Mouse (Mus musculus): ENCODE results near the gene S100a3. TPM values are rescaled to one million over a fixed set of nuclear protein-coding genes. Genes with fewer than 3 reads are reported as not detected.

S100a3 gene
- polyA plus RNA-seq, 1 experiment from 2014 or later, result 0.31 TPM

DNA sequence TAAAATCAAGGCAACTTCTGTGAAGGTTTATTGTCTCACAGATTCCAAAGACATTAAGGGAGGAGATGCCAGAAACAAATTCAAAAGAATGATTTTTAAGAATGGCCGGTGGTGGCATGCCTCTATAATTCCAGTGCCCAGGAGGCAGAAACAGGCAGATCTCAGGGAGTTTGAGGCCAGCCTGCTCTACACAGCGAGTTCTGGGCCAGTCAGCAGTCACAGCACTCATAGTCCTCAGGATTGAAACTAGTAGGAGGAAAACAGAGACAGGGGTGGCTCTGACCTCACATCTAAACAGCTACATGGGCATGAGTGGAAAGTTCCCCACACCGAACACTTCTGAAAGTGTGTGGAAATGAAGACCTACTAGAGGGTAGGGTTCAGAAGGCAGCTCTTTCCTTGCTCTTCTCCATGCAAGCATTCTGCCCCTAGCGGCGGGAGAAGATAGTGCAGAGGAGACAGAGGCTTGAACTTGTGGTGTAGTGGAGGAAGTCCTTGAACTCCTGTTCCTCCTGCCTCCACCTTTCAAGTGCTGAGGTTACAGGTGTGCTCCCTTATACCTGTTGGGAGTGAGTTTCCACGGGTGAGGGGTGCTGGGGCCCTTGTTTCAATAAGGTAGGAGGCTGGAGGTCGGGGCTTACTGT lies 79.3 kb downstream of the S100a3 start:
- no peaks in the 10 kb centered on the region for H3K36me3 ChIP-seq (ENCODE audit: control insufficient read depth, insufficient read depth, low read length)
- H3K4me3 ChIP-seq (ENCODE audit: low read depth, low read length), result no peak overlapping the region

DNA sequence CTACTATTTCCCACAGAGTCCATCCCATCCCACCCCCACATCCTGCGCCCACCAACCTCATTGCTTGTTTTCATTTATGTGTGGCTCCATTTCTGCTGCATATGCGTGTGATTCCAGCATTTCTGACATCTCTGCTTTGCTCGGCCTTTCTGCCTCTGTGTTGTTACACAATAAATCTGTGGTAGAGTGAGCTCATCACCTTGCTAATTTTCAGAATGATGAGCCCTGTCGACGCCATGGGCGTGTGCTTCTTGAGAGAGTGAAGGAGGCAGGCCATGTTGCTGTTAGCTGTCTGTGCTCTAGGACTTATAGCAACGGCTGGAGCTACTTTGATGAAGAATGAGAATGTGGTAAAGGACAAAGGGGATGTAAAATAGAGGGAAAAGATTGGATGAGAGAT lies 80.6 kb downstream of the S100a3 start:
- H3K9ac ChIP-seq (replicated peaks; ENCODE audit: low read depth, low read length), result no peak overlapping the region
- no peaks in the 10 kb centered on the region for H3K4me1 ChIP-seq (ENCODE audit: control insufficient read depth, insufficient read depth, low read length)
- no peaks in the 10 kb centered on the region for H3K9me3 ChIP-seq (ENCODE audit: control insufficient read depth, low read length)
- 82% methylated on average over 7 of the region's 7 CpGs for WGBS
- no peak for ATAC-seq (ENCODE audit: low read depth)
- no peaks in the 10 kb centered on the region for H3K36me3 ChIP-seq (ENCODE audit: control insufficient read depth, insufficient read depth, low read length)
- H3K4me2 ChIP-seq (ENCODE audit: low read depth, low read length), result no peak overlapping the region
- no peak overlapping the region for H3K27ac ChIP-seq (ENCODE audit: low read depth, low read length)
- H3K4me3 ChIP-seq (ENCODE audit: low read depth, low read length), result no peak overlapping the region
- no peaks in the 10 kb centered on the region for H3K27me3 ChIP-seq (ENCODE audit: control insufficient read depth, insufficient read depth, low read length)

More for the DNA sequence above, 79.3 kb downstream of the S100a3 start:
- no peaks in the 10 kb centered on the region for H3K9me3 ChIP-seq (ENCODE audit: control insufficient read depth, low read length)
- ATAC-seq (ENCODE audit: low read depth), result no peak
- H3K27me3 ChIP-seq (ENCODE audit: control insufficient read depth, insufficient read depth, low read length), result no peaks in the 10 kb centered on the region
- H3K27ac ChIP-seq (ENCODE audit: low read depth, low read length), result no peak overlapping the region
- H3K4me1 ChIP-seq (ENCODE audit: control insufficient read depth, insufficient read depth, low read length), result no peaks in the 10 kb centered on the region
- H3K4me2 ChIP-seq (ENCODE audit: low read depth, low read length), result no peak overlapping the region
- WGBS, result 55% methylated on average over 7 of the region's 7 CpGs
- H3K9ac ChIP-seq (replicated peaks; ENCODE audit: low read depth, low read length), result no peak overlapping the region

DNA sequence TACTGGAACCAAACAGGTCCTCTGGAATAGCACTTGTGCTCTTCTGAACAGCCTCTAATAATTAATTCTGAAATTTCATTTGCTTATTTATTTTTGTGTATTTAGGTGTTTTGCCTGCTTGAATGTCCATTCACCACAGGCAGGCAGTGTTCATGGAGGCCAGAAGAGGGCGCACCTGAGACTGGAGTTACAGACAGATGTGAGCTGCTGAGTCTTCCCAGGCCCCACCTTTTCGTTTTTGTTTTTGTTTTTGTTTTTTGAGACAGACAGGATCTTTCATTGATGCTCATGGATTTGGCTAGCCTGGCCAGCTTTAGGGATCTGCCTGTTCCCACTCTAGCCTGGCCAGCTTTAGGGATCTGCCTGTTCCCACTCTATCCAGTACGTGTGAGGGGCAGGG lies 83.8 kb downstream of the S100a3 start:
- H3K9ac ChIP-seq (replicated peaks; ENCODE audit: low read depth, low read length), result no peak overlapping the region
- H3K4me2 ChIP-seq (ENCODE audit: low read depth, low read length), result no peak overlapping the region
- no peak overlapping the region for H3K27ac ChIP-seq (ENCODE audit: low read depth, low read length)
- H3K4me3 ChIP-seq (ENCODE audit: low read depth, low read length), result no peak overlapping the region
- H3K4me1 ChIP-seq (ENCODE audit: control insufficient read depth, insufficient read depth, low read length), result no peaks in the 10 kb centered on the region
- no peak for ATAC-seq (ENCODE audit: low read depth)
- WGBS, result 48% methylated on average over 3 of the region's 3 CpGs
- H3K9me3 ChIP-seq (ENCODE audit: control insufficient read depth, low read length), result no peaks in the 10 kb centered on the region
- H3K36me3 ChIP-seq (ENCODE audit: control insufficient read depth, insufficient read depth, low read length), result no peaks in the 10 kb centered on the region
- no peaks in the 10 kb centered on the region for H3K27me3 ChIP-seq (ENCODE audit: control insufficient read depth, insufficient read depth, low read length)

DNA sequence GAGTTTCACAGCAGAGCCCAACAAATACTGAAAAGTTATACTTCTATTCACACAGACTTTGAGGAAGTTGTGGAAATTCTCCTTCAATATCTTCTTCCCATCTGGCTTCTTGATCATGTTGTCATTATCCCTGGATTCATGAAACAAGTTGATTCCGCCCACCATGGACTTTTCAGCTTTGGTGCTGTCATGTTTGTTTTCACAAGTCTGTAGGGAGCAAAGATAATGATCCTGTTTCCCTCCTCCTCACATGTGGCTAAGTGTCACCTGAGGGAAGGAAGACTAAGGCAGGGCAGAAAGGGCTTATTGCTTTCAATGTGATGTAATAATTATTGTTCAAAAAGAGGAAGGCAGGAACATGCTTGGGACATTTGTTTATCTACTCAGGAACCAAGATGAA lies 86.9 kb downstream of the S100a3 start:
- no peak overlapping the region for H3K4me3 ChIP-seq (ENCODE audit: low read depth, low read length)
- no peak overlapping the region for H3K9ac ChIP-seq (replicated peaks; ENCODE audit: low read depth, low read length)
- H3K36me3 ChIP-seq (ENCODE audit: control insufficient read depth, insufficient read depth, low read length), result no peaks in the 10 kb centered on the region
- 90% methylated on average over 1 of the region's 1 CpGs for WGBS
- no peak overlapping the region for H3K4me2 ChIP-seq (ENCODE audit: low read depth, low read length)
- no peaks in the 10 kb centered on the region for H3K4me1 ChIP-seq (ENCODE audit: control insufficient read depth, insufficient read depth, low read length)
- no peak overlapping the region for H3K27ac ChIP-seq (ENCODE audit: low read depth, low read length)
- no peaks in the 10 kb centered on the region for H3K27me3 ChIP-seq (ENCODE audit: control insufficient read depth, insufficient read depth, low read length)
- ATAC-seq (ENCODE audit: low read depth), result no peak
- no peaks in the 10 kb centered on the region for H3K9me3 ChIP-seq (ENCODE audit: control insufficient read depth, low read length)

DNA sequence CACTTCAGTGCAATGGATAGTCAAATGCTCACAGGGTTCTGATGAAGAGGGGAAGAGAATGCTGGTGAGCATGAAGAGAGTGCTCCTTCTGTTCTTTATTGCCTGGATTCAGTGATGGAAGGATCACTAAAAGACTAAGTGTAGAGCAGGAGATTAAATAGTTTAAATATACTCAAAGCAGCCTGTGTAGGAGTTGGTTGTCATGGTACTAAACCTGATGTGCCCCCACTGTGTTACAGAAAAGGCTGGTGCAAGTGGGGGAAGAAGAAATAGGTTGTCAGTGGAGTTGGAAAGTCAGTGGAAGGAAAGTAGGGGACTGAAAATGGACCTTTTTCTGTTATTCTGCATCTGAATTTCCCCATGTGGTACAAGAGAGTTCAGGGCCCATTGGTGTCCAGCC lies 88.6 kb downstream of the S100a3 start:
- Histone ChIP-seq H3K27me3 (ENCODE audit: control insufficient read depth, insufficient read depth, low read length) (no peaks in the 10 kb centered on the region), H3K36me3 (ENCODE audit: control insufficient read depth, insufficient read depth, low read length) (no peaks in the 10 kb centered on the region), H3K9me3 (ENCODE audit: control insufficient read depth, low read length) (no peaks in the 10 kb centered on the region), H3K27ac (ENCODE audit: low read depth, low read length) (no peak overlapping the region), H3K4me2 (ENCODE audit: low read depth, low read length) (no peak overlapping the region), H3K4me1 (ENCODE audit: control insufficient read depth, insufficient read depth, low read length) (no peaks in the 10 kb centered on the region), H3K4me3 (ENCODE audit: low read depth, low read length) (no peak overlapping the region), H3K9ac (replicated peaks; ENCODE audit: low read depth, low read length) (no peak overlapping the region)
- ATAC-seq (ENCODE audit: low read depth), result no peak

DNA sequence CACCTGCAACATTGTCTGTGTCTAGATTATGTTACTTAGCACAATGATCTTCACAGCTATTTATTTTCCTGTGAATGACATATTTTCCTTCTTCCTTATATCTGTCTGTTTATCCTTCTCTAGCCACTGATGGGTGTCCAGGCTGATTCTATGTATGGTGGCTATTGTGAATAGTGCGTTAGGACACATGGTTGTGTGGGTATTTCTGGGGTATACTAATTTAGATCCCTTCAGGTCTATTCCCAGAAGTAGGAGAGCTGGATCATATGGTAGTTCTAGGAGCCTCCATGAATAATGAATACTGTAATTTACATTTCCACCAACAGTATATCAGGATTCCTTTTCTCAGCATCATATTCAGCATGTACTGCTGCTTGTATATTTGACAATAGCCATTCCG lies 89.5 kb downstream of the S100a3 start:
- no peak for ATAC-seq (ENCODE audit: low read depth)

More for the DNA sequence above, 89.5 kb downstream of the S100a3 start:
- WGBS, result 92% methylated on average over 2 of the region's 2 CpGs
- Histone ChIP-seq H3K9ac (replicated peaks; ENCODE audit: low read depth, low read length) (no peak overlapping the region), H3K36me3 (ENCODE audit: control insufficient read depth, insufficient read depth, low read length) (no peaks in the 10 kb centered on the region), H3K4me2 (ENCODE audit: low read depth, low read length) (no peak overlapping the region), H3K4me1 (ENCODE audit: control insufficient read depth, insufficient read depth, low read length) (no peaks in the 10 kb centered on the region), H3K27ac (ENCODE audit: low read depth, low read length) (no peak overlapping the region), H3K9me3 (ENCODE audit: control insufficient read depth, low read length) (no peaks in the 10 kb centered on the region), H3K4me3 (ENCODE audit: low read depth, low read length) (no peak overlapping the region), H3K27me3 (ENCODE audit: control insufficient read depth, insufficient read depth, low read length) (no peaks in the 10 kb centered on the region)

Other genes with a start within 250 kb of the S100a3 start
- 21.3 and 21.7 TPM in 2 replicates for gene Slc27a3, start 170.6 kb upstream of the S100a3 start, polyA plus RNA-seq (2014; fragmentation: Nextera tagmentation; extraction: Ambion mirVana)
- gene Ints3, start 127.0 kb upstream of the S100a3 start, polyA plus RNA-seq (2014; fragmentation: Nextera tagmentation; extraction: Ambion mirVana), result 30.1 and 35.2 TPM in 2 replicates
- gene Npr1, start 94.7 kb upstream of the S100a3 start, polyA plus RNA-seq (2014; fragmentation: Nextera tagmentation; extraction: Ambion mirVana), result 1.4 and 4.0 TPM in 2 replicates
- 262 and 269 TPM in 2 replicates for gene Ilf2, start 84.5 kb upstream of the S100a3 start, polyA plus RNA-seq (2014; fragmentation: Nextera tagmentation; extraction: Ambion mirVana)
- 106 and 112 TPM in 2 replicates for gene Snapin, start 69.5 kb upstream of the S100a3 start, polyA plus RNA-seq (2014; fragmentation: Nextera tagmentation; extraction: Ambion mirVana)
- 116 and 123 TPM in 2 replicates for gene Chtop, start 51.1 kb upstream of the S100a3 start, polyA plus RNA-seq (2014; fragmentation: Nextera tagmentation; extraction: Ambion mirVana)
- 15.8 and 18.6 TPM in 2 replicates for gene S100a1, start 46.2 kb upstream of the S100a3 start, polyA plus RNA-seq (2014; fragmentation: Nextera tagmentation; extraction: Ambion mirVana)
- gene S100a13, start 46.1 kb upstream of the S100a3 start, polyA plus RNA-seq (2014; fragmentation: Nextera tagmentation; extraction: Ambion mirVana), result 6.9 and 11.0 TPM in 2 replicates
- gene S100a14, start 33.7 kb upstream of the S100a3 start, polyA plus RNA-seq (2014; fragmentation: Nextera tagmentation; extraction: Ambion mirVana), result not detected in 2 replicates
- gene S100a16, start 23.3 kb upstream of the S100a3 start, polyA plus RNA-seq (2014; fragmentation: Nextera tagmentation; extraction: Ambion mirVana), result 22.5 and 33.3 TPM in 2 replicates
- not detected in 2 replicates for gene S100a2, start 29.7 kb downstream of the S100a3 start, polyA plus RNA-seq (2014; fragmentation: Nextera tagmentation; extraction: Ambion mirVana)
- not detected in 2 replicates for gene Gm42674, start 41.3 kb downstream of the S100a3 start, polyA plus RNA-seq (2014; fragmentation: Nextera tagmentation; extraction: Ambion mirVana)
- gene S100a4, start 43.2 kb downstream of the S100a3 start, polyA plus RNA-seq (2014; fragmentation: Nextera tagmentation; extraction: Ambion mirVana), result 1.2 TPM in 1 of 2 replicates, not detected in the other
- gene S100a5, start 47.9 kb downstream of the S100a3 start, polyA plus RNA-seq (2014; fragmentation: Nextera tagmentation; extraction: Ambion mirVana), result not detected in 2 replicates
- gene S100a6, start 52.3 kb downstream of the S100a3 start, polyA plus RNA-seq (2014; fragmentation: Nextera tagmentation; extraction: Ambion mirVana), result 11.8 and 27.5 TPM in 2 replicates
- not detected in 2 replicates for gene S100a7a, start 93.4 kb downstream of the S100a3 start, polyA plus RNA-seq (2014; fragmentation: Nextera tagmentation; extraction: Ambion mirVana)
- gene S100a8, start 108.4 kb downstream of the S100a3 start, polyA plus RNA-seq (2014; fragmentation: Nextera tagmentation; extraction: Ambion mirVana), result 1.8 and 9.7 TPM in 2 replicates
- gene S100a9, start 135.1 kb downstream of the S100a3 start, polyA plus RNA-seq (2014; fragmentation: Nextera tagmentation; extraction: Ambion mirVana), result 0.46 and 7.1 TPM in 2 replicates
- gene Pglyrp4, start 166.3 kb downstream of the S100a3 start, polyA plus RNA-seq (2014; fragmentation: Nextera tagmentation; extraction: Ambion mirVana), result not detected in 2 replicates
- gene Gm5849, start 217.3 kb downstream of the S100a3 start, polyA plus RNA-seq (2014; fragmentation: Nextera tagmentation; extraction: Ambion mirVana), result not detected in 2 replicates

All from neural tube, embryonic 14.5 days (tissue).